Mouse (Mus musculus) stomach, embryonic 16.5 days (tissue): ENCODE results near the gene Shb. TPM values are rescaled to one million over a fixed set of nuclear protein-coding genes. Genes with fewer than 3 reads are reported as not detected.

Experiments
- ATAC-seq: fragments of 200-750 bp; cut with Nextera tagmentation; 2 replicates; pipeline ENCODE4 v1.8.0; 2017; ENCODE audit warnings: moderate number of reproducible peaks, moderate TSS enrichment; ENCODE audit not compliant: insufficient read depth, low FRiP score
- H3K27ac ChIP-seq: fragments of 300-500 bp; sonication (generic); 2 replicates; pipeline ENCODE4 v1.5.1; 2014; ENCODE audit warnings: low read length
- H3K27me3 ChIP-seq: fragments of 300-500 bp; sonication (generic); 2 replicates; pipeline ENCODE4 v1.6.1; 2014; ENCODE audit warnings: low read length, control low read depth, mixed read lengths; ENCODE audit not compliant: control insufficient read depth, insufficient read depth
- H3K36me3 ChIP-seq: fragments of 300-500 bp; sonication (generic); 2 replicates; pipeline ENCODE4 v1.6.1; 2014; ENCODE audit warnings: low read length; ENCODE audit not compliant: control insufficient read depth, insufficient read depth
- H3K4me1 ChIP-seq: fragments of 300-500 bp; sonication (generic); 2 replicates; pipeline ENCODE4 v1.6.1; 2014; ENCODE audit warnings: low read length, control low read depth, mixed read lengths; ENCODE audit not compliant: control insufficient read depth, insufficient read depth
- H3K4me2 ChIP-seq: fragments of 300-500 bp; sonication (generic); 2 replicates; pipeline ENCODE4 v1.6.1; 2014; ENCODE audit warnings: low read depth, low read length, mixed read lengths
- H3K4me3 ChIP-seq: fragments of 300-500 bp; sonication (generic); replicated peaks from 2 replicates; pipeline ENCODE4 v1.5.1; 2014; ENCODE audit warnings: mild to moderate bottlenecking, low read length
- H3K9ac ChIP-seq: fragments of 300-500 bp; sonication (generic); 2 replicates; pipeline ENCODE4 v1.6.1; 2014; ENCODE audit warnings: low read length
- H3K9me3 ChIP-seq: fragments of 300-500 bp; sonication (generic); replicated peaks from 2 replicates; pipeline ENCODE4 v1.6.1; 2016; ENCODE audit warnings: low read length, control low read depth; ENCODE audit not compliant: control insufficient read depth
- WGBS: fragments of 180-500 bp; shearing (Covaris S2); extraction: QIAGEN DNeasy Blood & Tissue Kit; methylation state at CpG from one replicate; pipeline ENCODE4 v1.1.7; 2014; 5-methylcytosine and 5-hydroxymethylcytosine counted together
- polyA plus RNA-seq: library from polyadenylated mRNA; unstranded; fragments of >200 nt; fragmentation: Nextera tagmentation; extraction: Ambion mirVana; gene quantifications from 2 replicates; pipeline ENCODE4 v1.2.1, GENCODE M21; 2015

Shb gene
- polyA plus RNA-seq: 2.1 and 2.7 TPM in 2 replicates

- peak within 1 kb of the TSS; percentile 84 for H3K4me3 ChIP-seq
- H3K4me2 ChIP-seq: peak within 1 kb of the TSS; percentile 98
- H3K4me1 ChIP-seq: peaks cover 25% of the 10 kb centered on the region
- H3K36me3 ChIP-seq: no peaks in the 10 kb centered on the region
- H3K27ac ChIP-seq: peak within 1 kb of the TSS; percentile 100
- no peak within 1 kb of the TSS for H3K9ac ChIP-seq
- ATAC-seq: peak; percentile 45; the same call in 1 of the 2 replicates
- no peaks in the 10 kb centered on the region for H3K27me3 ChIP-seq
- H3K9me3 ChIP-seq: no peaks in the 10 kb centered on the region
- 3% methylated on average over 7 of the region's 7 CpGs for WGBS
Measured at GRCm38 (mm10) chr4:45532375-45532774, at the start of gene Shb. Shb (minus strand) TSS chr4:45532470.

- ATAC-seq: no peak
- Histone ChIP-seq H3K36me3 (no peaks in the 10 kb centered on the region), H3K27ac (no peak overlapping the region), H3K9me3 (no peaks in the 10 kb centered on the region), H3K4me3 (no peak overlapping the region), H3K4me2 (no peak overlapping the region), H3K9ac (no peak overlapping the region), H3K27me3 (no peaks in the 10 kb centered on the region), H3K4me1 (peaks cover 14% of the 10 kb centered on the region)
- WGBS: 85% methylated on average over 6 of the region's 6 CpGs
Measured at GRCm38 (mm10) chr4:45581095-45581494, 48.8 kb upstream of the Shb start.

- Histone ChIP-seq H3K4me2 (no peak overlapping the region), H3K27me3 (no peaks in the 10 kb centered on the region), H3K4me1 (peaks cover 15% of the 10 kb centered on the region), H3K9ac (no peak overlapping the region), H3K9me3 (no peaks in the 10 kb centered on the region), H3K4me3 (no peak overlapping the region), H3K36me3 (no peaks in the 10 kb centered on the region), H3K27ac (no peak overlapping the region)
- 28% methylated on average over 22 of the region's 22 CpGs for WGBS
- ATAC-seq: no peak
Measured at GRCm38 (mm10) chr4:45578554-45579370, 46.5 kb upstream of the Shb start.

GRCm38 (mm10) chr4:45577631-45578030 is 45.4 kb upstream of the Shb start:
- H3K9ac ChIP-seq: no peak overlapping the region
- no peak overlapping the region for H3K4me2 ChIP-seq
- H3K9me3 ChIP-seq: no peaks in the 10 kb centered on the region
- 46% methylated on average over 8 of the region's 8 CpGs for WGBS
- H3K4me3 ChIP-seq: no peak overlapping the region
- no peaks in the 10 kb centered on the region for H3K36me3 ChIP-seq
- no peak overlapping the region for H3K27ac ChIP-seq
- no peaks in the 10 kb centered on the region for H3K27me3 ChIP-seq
- H3K4me1 ChIP-seq: peaks cover 15% of the 10 kb centered on the region
- no peak for ATAC-seq

GRCm38 (mm10) chr4:45574614-45575169 is 42.4 kb upstream of the Shb start:
- Histone ChIP-seq H3K4me3 (no peak overlapping the region), H3K4me1 (peaks cover 12% of the 10 kb centered on the region), H3K4me2 (no peak overlapping the region), H3K9me3 (no peaks in the 10 kb centered on the region), H3K27ac (0 out of 2 replicates have a peak overlapping the region, but pooled peaks have one; percentile 23), H3K36me3 (no peaks in the 10 kb centered on the region), H3K27me3 (no peaks in the 10 kb centered on the region), H3K9ac (peak overlapping the region; percentile 25; the same call in 1 of the 2 replicates)
- ATAC-seq: peak; percentile 60
- WGBS: 48% methylated on average over 15 of the region's 15 CpGs

- no peak for ATAC-seq
- H3K9me3 ChIP-seq: no peaks in the 10 kb centered on the region
- 53% methylated on average over 5 of the region's 5 CpGs for WGBS
Measured at GRCm38 (mm10) chr4:45569521-45569920, 37.3 kb upstream of the Shb start.

GRCm38 (mm10) chr4:45558211-45558610 is 25.9 kb upstream of the Shb start:
- no peak for ATAC-seq
- H3K9me3 ChIP-seq: no peaks in the 10 kb centered on the region
- H3K4me1 ChIP-seq: no peaks in the 10 kb centered on the region
- no peak overlapping the region for H3K4me3 ChIP-seq
- H3K4me2 ChIP-seq: no peak overlapping the region
- no peaks in the 10 kb centered on the region for H3K27me3 ChIP-seq
- 89% methylated on average over 5 of the region's 5 CpGs for WGBS
- no peaks in the 10 kb centered on the region for H3K36me3 ChIP-seq
- no peak overlapping the region for H3K27ac ChIP-seq
- H3K9ac ChIP-seq: no peak overlapping the region

More at GRCm38 (mm10) chr4:45569521-45569920, 37.3 kb upstream of the Shb start:
- no peak overlapping the region for H3K9ac ChIP-seq
- no peak overlapping the region for H3K4me3 ChIP-seq
- no peak overlapping the region for H3K4me2 ChIP-seq
- H3K27me3 ChIP-seq: no peaks in the 10 kb centered on the region
- H3K36me3 ChIP-seq: no peaks in the 10 kb centered on the region
- peaks cover under 1% of the 10 kb centered on the region; the same call in 1 of the 2 replicates for H3K4me1 ChIP-seq
- H3K27ac ChIP-seq: no peak overlapping the region

- Histone ChIP-seq H3K27me3 (no peaks in the 10 kb centered on the region), H3K4me2 (no peak overlapping the region), H3K9ac (no peak overlapping the region), H3K36me3 (no peaks in the 10 kb centered on the region), H3K9me3 (no peaks in the 10 kb centered on the region), H3K4me3 (no peak overlapping the region), H3K4me1 (no peaks in the 10 kb centered on the region), H3K27ac (no peak overlapping the region)
- ATAC-seq: no peak
- 40% methylated on average over 4 of the region's 4 CpGs for WGBS
Measured at GRCm38 (mm10) chr4:45552571-45552970, 20.3 kb upstream of the Shb start.

GRCm38 (mm10) chr4:45550970-45551369 is 18.7 kb upstream of the Shb start:
- no peak overlapping the region for H3K27ac ChIP-seq
- no peak overlapping the region for H3K9ac ChIP-seq
- H3K36me3 ChIP-seq: no peaks in the 10 kb centered on the region
- H3K4me1 ChIP-seq: no peaks in the 10 kb centered on the region
- no peak for ATAC-seq
- no peak overlapping the region for H3K4me3 ChIP-seq
- no peaks in the 10 kb centered on the region for H3K9me3 ChIP-seq
- 76% methylated on average over 2 of the region's 2 CpGs for WGBS
- H3K4me2 ChIP-seq: no peak overlapping the region
- no peaks in the 10 kb centered on the region for H3K27me3 ChIP-seq
